Mouse (Mus musculus) midbrain, embryonic 12.5 days (tissue): ENCODE measurements at regions not wholly inside any gene's neighbourhood (a gene's known extent, or its start where the extent isn't known, plus 50 kb on each side); places are given as distances from the start of the nearest gene placed in this dataset.

Experiments used
- ATAC-seq: fragments of 200-750 bp; cut with Nextera tagmentation; 2 replicates; pipeline ENCODE4 v1.8.0; 2017; ENCODE audit warnings: low read depth, moderate TSS enrichment, moderate library complexity; ENCODE audit not compliant: low FRiP score
- H3K27ac ChIP-seq: fragments of 300-500 bp; sonication (generic); replicated peaks from 2 replicates; pipeline ENCODE4 v1.5.1; 2016; ENCODE audit warnings: mild to moderate bottlenecking
- H3K27me3 ChIP-seq: fragments of 300-500 bp; sonication (generic); 2 replicates; pipeline ENCODE4 v1.6.1; 2016; ENCODE audit warnings: mild to moderate bottlenecking
- H3K36me3 ChIP-seq: fragments of 300-500 bp; sonication (generic); 2 replicates; pipeline ENCODE4 v1.6.1; 2016
- H3K4me1 ChIP-seq: fragments of 300-500 bp; sonication (generic); 2 replicates; pipeline ENCODE4 v1.6.1; 2016
- H3K4me2 ChIP-seq: fragments of 300-500 bp; sonication (generic); replicated peaks from 2 replicates; pipeline ENCODE4 v1.6.1; 2016; ENCODE audit warnings: mild to moderate bottlenecking, moderate library complexity
- H3K4me3 ChIP-seq: fragments of 300-500 bp; sonication (generic); 2 replicates; pipeline ENCODE4 v1.5.1; 2016; ENCODE audit warnings: mild to moderate bottlenecking
- H3K9ac ChIP-seq: fragments of 300-500 bp; sonication (generic); replicated peaks from 2 replicates; pipeline ENCODE4 v1.6.1; 2016; ENCODE audit warnings: mild to moderate bottlenecking, moderate library complexity
- H3K9me3 ChIP-seq: fragments of 300-500 bp; sonication (generic); 2 replicates; pipeline ENCODE4 v1.6.1; 2016; ENCODE audit warnings: mild to moderate bottlenecking
- WGBS: fragments of 180-500 bp; shearing (Covaris S2); methylation state at CpG from one replicate; pipeline ENCODE4 v1.1.7; 2016; 5-methylcytosine and 5-hydroxymethylcytosine counted together

GRCm38 (mm10) chr9:46386333-46386732 is 66.5 kb upstream of the 4931429L15Rik start:
- peaks cover 17% of the 10 kb centered on the region for H3K4me1 ChIP-seq
- no peaks in the 10 kb centered on the region for H3K9me3 ChIP-seq
- H3K9ac ChIP-seq: no peak overlapping the region
- ATAC-seq: no peak
- 95% methylated on average over 3 of the region's 3 CpGs for WGBS
- no peak overlapping the region for H3K27ac ChIP-seq
- no peak overlapping the region for H3K4me2 ChIP-seq
- peaks cover 14% of the 10 kb centered on the region for H3K27me3 ChIP-seq
- no peak overlapping the region for H3K4me3 ChIP-seq
- no peaks in the 10 kb centered on the region for H3K36me3 ChIP-seq

GRCm38 (mm10) chr9:46381342-46381741 is 61.6 kb upstream of the 4931429L15Rik start:
- no peak overlapping the region for H3K9ac ChIP-seq
- peaks cover 11% of the 10 kb centered on the region; the same call in 1 of the 2 replicates for H3K27me3 ChIP-seq
- no peaks in the 10 kb centered on the region for H3K4me1 ChIP-seq
- H3K36me3 ChIP-seq: no peaks in the 10 kb centered on the region
- no peak overlapping the region for H3K27ac ChIP-seq
- no peaks in the 10 kb centered on the region for H3K9me3 ChIP-seq
- no peak overlapping the region for H3K4me2 ChIP-seq
- 72% methylated on average over 4 of the region's 4 CpGs for WGBS
- no peak for ATAC-seq
- no peak overlapping the region for H3K4me3 ChIP-seq

- ATAC-seq: no peak
- H3K9ac ChIP-seq: no peak overlapping the region
- no peak overlapping the region for H3K27ac ChIP-seq
- no peak overlapping the region for H3K4me3 ChIP-seq
- H3K4me2 ChIP-seq: no peak overlapping the region
- WGBS: 76% methylated on average over 11 of the region's 11 CpGs
- peaks cover 11% of the 10 kb centered on the region; the same call in 1 of the 2 replicates for H3K27me3 ChIP-seq
- no peaks in the 10 kb centered on the region for H3K4me1 ChIP-seq
- H3K36me3 ChIP-seq: no peaks in the 10 kb centered on the region
- H3K9me3 ChIP-seq: no peaks in the 10 kb centered on the region
These were observed 59.7 kb upstream of the 4931429L15Rik start for GRCm38 (mm10) chr9:46379453-46379852.

- no peak overlapping the region for H3K9ac ChIP-seq
- peaks cover 11% of the 10 kb centered on the region; the same call in 1 of the 2 replicates for H3K27me3 ChIP-seq
- no peak for ATAC-seq
- no peak overlapping the region for H3K4me2 ChIP-seq
- H3K4me1 ChIP-seq: no peaks in the 10 kb centered on the region
- no peak overlapping the region for H3K27ac ChIP-seq
- H3K4me3 ChIP-seq: no peak overlapping the region
- WGBS: 86% methylated on average over 3 of the region's 3 CpGs
- H3K9me3 ChIP-seq: no peaks in the 10 kb centered on the region
- no peaks in the 10 kb centered on the region for H3K36me3 ChIP-seq
These were observed 58.6 kb upstream of the 4931429L15Rik start for GRCm38 (mm10) chr9:46378339-46378738.
